Mouse (Mus musculus) stomach, postnatal 0 days (tissue): ENCODE results near the gene Apobec3. TPM values are rescaled to one million over a fixed set of nuclear protein-coding genes. Genes with fewer than 3 reads are reported as not detected.

Experiments
- ATAC-seq: fragments of 200-750 bp; cut with Nextera tagmentation; 2 replicates; pipeline ENCODE4 v1.8.0; 2017; ENCODE audit not compliant: low FRiP score, low TSS enrichment
- DNase-seq: peaks from one replicate; pipeline ENCODE4 v3.0.0-alpha.2; 2016; ENCODE audit warnings: low spot score
- H3K27ac ChIP-seq: fragments of 300-500 bp; sonication (generic); replicated peaks from 2 replicates; pipeline ENCODE4 v1.5.1; 2014; ENCODE audit warnings: mild to moderate bottlenecking, control low read depth
- H3K27me3 ChIP-seq: fragments of 300-500 bp; sonication (generic); 2 replicates; pipeline ENCODE4 v1.6.1; 2014; ENCODE audit warnings: low read length; ENCODE audit not compliant: control insufficient read depth, insufficient read depth
- H3K36me3 ChIP-seq: fragments of 300-500 bp; sonication (generic); 2 replicates; pipeline ENCODE4 v1.6.1; 2014; ENCODE audit warnings: low read length, mixed read lengths; ENCODE audit not compliant: control insufficient read depth, insufficient read depth
- H3K4me1 ChIP-seq: fragments of 300-500 bp; sonication (generic); replicated peaks from 2 replicates; pipeline ENCODE4 v1.6.1; 2014; ENCODE audit warnings: antibody characterized with exemption; ENCODE audit not compliant: control insufficient read depth, insufficient read depth
- H3K4me2 ChIP-seq: fragments of 300-500 bp; sonication (generic); replicated peaks from 2 replicates; pipeline ENCODE4 v1.6.1; 2014; ENCODE audit warnings: low read depth, mild to moderate bottlenecking, control low read depth, moderate library complexity
- H3K4me3 ChIP-seq: fragments of 300-500 bp; sonication (generic); 2 replicates; pipeline ENCODE4 v1.5.1; 2014; ENCODE audit warnings: low read depth, low read length, control low read depth
- H3K9ac ChIP-seq: fragments of 300-500 bp; sonication (generic); 2 replicates; pipeline ENCODE4 v1.6.1; 2014; ENCODE audit warnings: mild to moderate bottlenecking, low read length, control low read depth, mixed read lengths
- H3K9me3 ChIP-seq: fragments of 300-500 bp; sonication (generic); 2 replicates; pipeline ENCODE4 v1.6.1; 2016; ENCODE audit warnings: low read length; ENCODE audit not compliant: control insufficient read depth
- CTCF ChIP-seq: IDR thresholded peaks from 2 replicates; pipeline ENCODE4 v1.5.1; 2016; ENCODE audit warnings: antibody characterized with exemption, low read depth, mild to moderate bottlenecking, moderate library complexity
- EP300 ChIP-seq: optimal IDR thresholded peaks from 2 replicates; pipeline ENCODE3; 2016; ENCODE audit warnings: antibody characterized with exemption
- WGBS: fragments of 180-500 bp; shearing (Covaris S2); extraction: QIAGEN DNeasy Blood & Tissue Kit; methylation state at CpG from one replicate; pipeline ENCODE4 v1.1.7; 2014; 5-methylcytosine and 5-hydroxymethylcytosine counted together
- polyA plus RNA-seq: library from polyadenylated mRNA; unstranded; fragments of >200 nt; fragmentation: Nextera tagmentation; extraction: Ambion mirVana; gene quantifications from 2 replicates; pipeline ENCODE4 v1.2.1, GENCODE M21; 2015

The Apobec3 gene
- polyA plus RNA-seq, 1 experiment from 2014 or later: 18.5 TPM

GRCm38 (mm10) chr15:79914357-79914756 is 22.9 kb downstream of the Apobec3 start:
- no peak overlapping the region for H3K9ac ChIP-seq
- H3K9me3 ChIP-seq: no peaks in the 10 kb centered on the region
- TF ChIP-seq CTCF: peak; percentile 67
- no peak for TF ChIP-seq EP300
- no peak overlapping the region for H3K4me3 ChIP-seq
- H3K4me2 ChIP-seq: no peak overlapping the region
- H3K4me1 ChIP-seq: no peaks in the 10 kb centered on the region
- 80% methylated on average over 3 of the region's 3 CpGs for WGBS
- H3K36me3 ChIP-seq: peaks cover 3% of the 10 kb centered on the region; the same call in 1 of the 2 replicates
- 0 out of 2 replicates have a peak, but pooled peaks have one; percentile 13 for ATAC-seq
- no peaks in the 10 kb centered on the region for H3K27me3 ChIP-seq
- no peak for DNase-seq
- H3K27ac ChIP-seq: no peak overlapping the region

- Histone ChIP-seq H3K9me3 (no peaks in the 10 kb centered on the region), H3K4me2 (no peak overlapping the region), H3K4me3 (no peak overlapping the region), H3K4me1 (no peaks in the 10 kb centered on the region), H3K27ac (no peak overlapping the region), H3K36me3 (peaks cover 3% of the 10 kb centered on the region; the same call in 1 of the 2 replicates), H3K9ac (no peak overlapping the region), H3K27me3 (no peaks in the 10 kb centered on the region)
- 73% methylated on average over 5 of the region's 5 CpGs for WGBS
- DNase-seq (no peak), ATAC-seq (peak; percentile 28; the same call in 1 of the 2 replicates)
- TF ChIP-seq CTCF (no peak), EP300 (no peak)
Measured at GRCm38 (mm10) chr15:79916150-79916549, 24.7 kb downstream of the Apobec3 start.

- no peak for TF ChIP-seq EP300
- no peak for TF ChIP-seq CTCF
- 86% methylated on average over 14 of the region's 14 CpGs for WGBS
- no peak overlapping the region for H3K27ac ChIP-seq
Measured at GRCm38 (mm10) chr15:79917111-79917720, 25.8 kb downstream of the Apobec3 start.

GRCm38 (mm10) chr15:79918485-79918884 is 27.0 kb downstream of the Apobec3 start:
- Histone ChIP-seq H3K27ac (no peak overlapping the region), H3K36me3 (peaks cover 3% of the 10 kb centered on the region; the same call in 1 of the 2 replicates), H3K9me3 (no peaks in the 10 kb centered on the region), H3K4me3 (no peak overlapping the region), H3K27me3 (no peaks in the 10 kb centered on the region), H3K9ac (no peak overlapping the region), H3K4me1 (no peaks in the 10 kb centered on the region), H3K4me2 (no peak overlapping the region)
- ATAC-seq (no peak), DNase-seq (no peak)
- TF ChIP-seq CTCF: no peak
- TF ChIP-seq EP300: no peak
- WGBS: 91% methylated on average over 16 of the region's 16 CpGs

More at GRCm38 (mm10) chr15:79917111-79917720, 25.8 kb downstream of the Apobec3 start:
- Histone ChIP-seq H3K9ac (no peak overlapping the region), H3K4me1 (no peaks in the 10 kb centered on the region), H3K9me3 (no peaks in the 10 kb centered on the region), H3K4me2 (no peak overlapping the region), H3K27me3 (no peaks in the 10 kb centered on the region), H3K36me3 (peaks cover 3% of the 10 kb centered on the region; the same call in 1 of the 2 replicates), H3K4me3 (no peak overlapping the region)
- ATAC-seq (no peak), DNase-seq (no peak)

- Histone ChIP-seq H3K4me1 (no peaks in the 10 kb centered on the region), H3K27ac (no peak overlapping the region), H3K9me3 (no peaks in the 10 kb centered on the region), H3K36me3 (peaks cover 3% of the 10 kb centered on the region; the same call in 1 of the 2 replicates), H3K9ac (no peak overlapping the region), H3K27me3 (no peaks in the 10 kb centered on the region), H3K4me3 (no peak overlapping the region), H3K4me2 (no peak overlapping the region)
- ATAC-seq: no peak; the same call in 1 of the 2 replicates
- DNase-seq: no peak
- 41% methylated on average over 2 of the region's 2 CpGs for WGBS
- no peak for TF ChIP-seq EP300
- TF ChIP-seq CTCF: no peak
Measured at GRCm38 (mm10) chr15:79919787-79920186, 28.3 kb downstream of the Apobec3 start.

- Histone ChIP-seq H3K27me3 (no peaks in the 10 kb centered on the region), H3K4me2 (peak overlapping the region; percentile 67), H3K9me3 (no peaks in the 10 kb centered on the region), H3K9ac (peak overlapping the region; percentile 80), H3K27ac (peak overlapping the region; percentile 19; the same call in 1 of the 2 replicates), H3K4me1 (peaks cover 5% of the 10 kb centered on the region), H3K4me3 (peak overlapping the region; percentile 49), H3K36me3 (no peaks in the 10 kb centered on the region)
- ATAC-seq (no peak), DNase-seq (no peak)
- WGBS: 80% methylated on average over 11 of the region's 11 CpGs
- TF ChIP-seq CTCF (no peak), EP300 (no peak)
Measured at GRCm38 (mm10) chr15:79926856-79927416, 35.5 kb downstream of the Apobec3 start.
